Mouse (Mus musculus) heart, adult 2 months (tissue): ENCODE data around the gene Lrrc32. TPM values are rescaled to one million over a fixed set of nuclear protein-coding genes. Genes with fewer than 3 reads are reported as not detected.

ENCODE experiments used
- DNase-seq, 2 experiments: peaks; one replicate each; pipeline ENCODE4 v3.0.0; 2021
- H3K27ac ChIP-seq: fragments of 200-600 bp; 2 replicates; pipeline ENCODE4 v1.8.1; 2022
- H3K27me3 ChIP-seq: fragments of 200-500 bp; 2 replicates; pipeline ENCODE4 v1.6.1; 2012; ENCODE audit warnings: mild to moderate bottlenecking, low read length, inconsistent platforms, mixed read lengths; ENCODE audit not compliant: control insufficient read depth, insufficient read depth
- H3K36me3 ChIP-seq: fragments of 200-500 bp; 2 replicates; pipeline ENCODE4 v1.6.1; 2012; ENCODE audit warnings: low read length, inconsistent platforms; ENCODE audit not compliant: control insufficient read depth, insufficient read depth
- H3K4me1 ChIP-seq: fragments of 200-500 bp; 2 replicates; pipeline ENCODE4 v1.6.1; 2011; ENCODE audit warnings: low read length; ENCODE audit not compliant: control insufficient read depth, insufficient read depth
- H3K4me3 ChIP-seq: fragments of 200-600 bp; 2 replicates; pipeline ENCODE4 v1.8.1; 2022
- H3K79me2 ChIP-seq: fragments of 200-500 bp; replicated peaks from 2 replicates; pipeline ENCODE4 v1.6.1; 2012; ENCODE audit warnings: mild to moderate bottlenecking, inconsistent platforms, low read length, moderate library complexity, mixed read lengths; ENCODE audit not compliant: control insufficient read depth, insufficient read depth
- H3K9ac ChIP-seq: fragments of 200-500 bp; 2 replicates; pipeline ENCODE4 v1.6.1; 2012; ENCODE audit warnings: low read depth, mild to moderate bottlenecking, control low read depth, inconsistent platforms, low read length, mixed read lengths
- CTCF ChIP-seq: fragments of 200-600 bp; IDR thresholded peaks from 2 replicates; pipeline ENCODE4 v1.8.1; 2022; ENCODE audit warnings: antibody characterized with exemption, mild to moderate bottlenecking, moderate library complexity
- EP300 ChIP-seq: fragments of 200-500 bp; IDR thresholded peaks from 2 replicates; pipeline ENCODE4 v1.6.1; 2011; ENCODE audit warnings: low read depth, low read length, control low read depth; ENCODE audit not compliant: insufficient read depth
- POLR2A ChIP-seq: fragments of 200-500 bp; IDR thresholded peaks from 2 replicates; pipeline ENCODE4 v1.6.1; 2011; ENCODE audit warnings: mild to moderate bottlenecking, low read depth, low read length, control low read depth; ENCODE audit not compliant: insufficient read depth
- WGBS: fragments of 180-500 bp; shearing (Covaris S2); methylation state at CpG from one replicate; pipeline ENCODE4 v1.1.7; 2018; 5-methylcytosine and 5-hydroxymethylcytosine counted together
- intact Hi-C: fragments of 180-260 bp; cut with DNase I; formaldehyde crosslinking; loops from one replicate; pipeline ENCODE4 v1.15.1; 2025
- polyA plus RNA-seq: library from polyadenylated mRNA; depleted of rRNA; stranded (reverse); fragments of >200 nt; gene quantifications from 2 replicates; pipeline ENCODE4 v1.2.3, GENCODE M21; 2012
- total RNA-seq, 2 experiments: library from RNA; stranded (reverse); gene quantifications; 2 replicates each; pipeline ENCODE4 v1.2.3; 2021

Lrrc32 gene
- total and polyA plus RNA-seq, 3 experiments = 13.6 to 14.5 (median 13.7) TPM

GRCm38 (mm10) chr7:98495591-98495990 lies 6.5 kb downstream of the Lrrc32 start:
- Histone ChIP-seq H3K27ac (no peak overlapping the region; the same call in 1 of the 2 replicates), H3K27me3 (no peaks in the 10 kb centered on the region), H3K36me3 (no peaks in the 10 kb centered on the region), H3K4me1 (peaks cover 15% of the 10 kb centered on the region), H3K9ac (no peak overlapping the region), H3K4me3 (no peak overlapping the region), H3K79me2 (no peaks in the 10 kb centered on the region)
- DNase-seq = no peak
- WGBS = 96% methylated on average over 1 of the region's 1 CpGs
- intact Hi-C loops = no loop called here
- TF ChIP-seq CTCF (no peak), POLR2A (no peak), EP300 (no peak)

- Histone ChIP-seq H3K4me1 (peaks cover 14% of the 10 kb centered on the region), H3K9ac (no peak overlapping the region), H3K27ac (no peak overlapping the region), H3K79me2 (no peaks in the 10 kb centered on the region), H3K27me3 (no peaks in the 10 kb centered on the region), H3K4me3 (no peak overlapping the region), H3K36me3 (no peaks in the 10 kb centered on the region)
- 54% methylated on average over 5 of the region's 5 CpGs for WGBS
- intact Hi-C loops = no loop called here
- peak in 1 of 2 experiments; percentile 2 for DNase-seq
- TF ChIP-seq CTCF (no peak), POLR2A (no peak), EP300 (no peak)
These were observed 8.4 kb downstream of the Lrrc32 start for GRCm38 (mm10) chr7:98497451-98497850.

- WGBS = 89% methylated on average over 12 of the region's 12 CpGs
- Histone ChIP-seq H3K79me2 (no peaks in the 10 kb centered on the region), H3K27me3 (no peaks in the 10 kb centered on the region), H3K27ac (no peak overlapping the region), H3K4me3 (no peak overlapping the region), H3K4me1 (peaks cover 16% of the 10 kb centered on the region), H3K36me3 (no peaks in the 10 kb centered on the region), H3K9ac (no peak overlapping the region)
- TF ChIP-seq EP300 (no peak), POLR2A (no peak), CTCF (no peak)
- intact Hi-C loops = no loop called here
- DNase-seq = peak in 1 of 2 experiments; percentile 3
These were observed 9.0 kb downstream of the Lrrc32 start for GRCm38 (mm10) chr7:98498101-98498500.

- intact Hi-C loops = no loop called here
- no peak overlapping the region; the same call in 1 of the 2 replicates for H3K9ac ChIP-seq
- peak in 1 of 2 experiments; percentile 14 for DNase-seq
- no peak overlapping the region for H3K4me3 ChIP-seq
- TF ChIP-seq CTCF (no peak), POLR2A (no peak), EP300 (no peak)
- no peaks in the 10 kb centered on the region for H3K27me3 ChIP-seq
- 81% methylated on average over 20 of the region's 20 CpGs for WGBS
- no peaks in the 10 kb centered on the region for H3K79me2 ChIP-seq
- peaks cover 14% of the 10 kb centered on the region for H3K4me1 ChIP-seq
- no peaks in the 10 kb centered on the region for H3K36me3 ChIP-seq
- H3K27ac ChIP-seq = peak overlapping the region; percentile 65
These were observed 9.8 kb downstream of the Lrrc32 start for GRCm38 (mm10) chr7:98498656-98499560.

GRCm38 (mm10) chr7:98499561-98500292 lies 10.6 kb downstream of the Lrrc32 start:
- WGBS = 70% methylated on average over 25 of the region's 25 CpGs
- TF ChIP-seq EP300 = no peak
- no peak for TF ChIP-seq POLR2A
- no peak for TF ChIP-seq CTCF
- Histone ChIP-seq H3K27ac (peak overlapping the region; percentile 65), H3K27me3 (no peaks in the 10 kb centered on the region), H3K36me3 (no peaks in the 10 kb centered on the region), H3K9ac (no peak overlapping the region; the same call in 1 of the 2 replicates), H3K79me2 (no peaks in the 10 kb centered on the region), H3K4me3 (no peak overlapping the region), H3K4me1 (peaks cover 15% of the 10 kb centered on the region)
- peak; percentile 60 to 63 for DNase-seq
- intact Hi-C loops = no loop called here

- DNase-seq = peak; percentile 73 to 86
- Histone ChIP-seq H3K9ac (no peak overlapping the region), H3K4me1 (peaks cover 18% of the 10 kb centered on the region), H3K36me3 (no peaks in the 10 kb centered on the region), H3K4me3 (no peak overlapping the region), H3K79me2 (no peaks in the 10 kb centered on the region), H3K27me3 (no peaks in the 10 kb centered on the region), H3K27ac (peak overlapping the region; percentile 65)
- intact Hi-C loops = no loop called here
- 58% methylated on average over 3 of the region's 3 CpGs for WGBS
- TF ChIP-seq CTCF (no peak), EP300 (no peak), POLR2A (no peak)
These were observed 11.4 kb downstream of the Lrrc32 start for GRCm38 (mm10) chr7:98500470-98500869.
